Mouse (Mus musculus) heart, adult 8-10 months (tissue): ENCODE data around the gene Topaz1. TPM values are rescaled to one million over a fixed set of nuclear protein-coding genes. Genes with fewer than 3 reads are reported as not detected.
"Not testable (repeated sequence)": the region's sequence is repeated elsewhere in the genome, so short reads cannot be mapped to it uniquely, and the experiment has no call there.

Source experiments
- DNase-seq: peaks from one replicate; pipeline ENCODE4 v3.0.0; 2022; ENCODE audit warnings: low spot score
- total RNA-seq, 4 experiments: library from RNA; stranded (reverse); gene quantifications; 2 replicates each; pipeline ENCODE4 v1.2.4; 2022

The Topaz1 gene
- total RNA-seq, 4 experiments from 2014 or later = not detected

- DNase-seq = peak; percentile 36
Observed at GRCm38 (mm10) chr9:122810212-122810611, 63.1 kb downstream of the Topaz1 start.

- DNase-seq = no peak
Observed at GRCm38 (mm10) chr9:122812386-122812785, 65.2 kb downstream of the Topaz1 start.

GRCm38 (mm10) chr9:122814775-122815174 lies 67.6 kb downstream of the Topaz1 start:
- DNase-seq = no peak

GRCm38 (mm10) chr9:122815239-122815851 lies 68.2 kb downstream of the Topaz1 start:
- no peak for DNase-seq

GRCm38 (mm10) chr9:122823374-122824017 lies 76.3 kb downstream of the Topaz1 start:
- no peak for DNase-seq

GRCm38 (mm10) chr9:122826743-122827142 lies 79.6 kb downstream of the Topaz1 start:
- DNase-seq = no peak

- DNase-seq = no peak
Observed at GRCm38 (mm10) chr9:122829826-122830380, 82.8 kb downstream of the Topaz1 start.

- DNase-seq = no peak
Observed at GRCm38 (mm10) chr9:122836126-122836525, 89.0 kb downstream of the Topaz1 start.

GRCm38 (mm10) chr9:122836790-122837189 lies 89.6 kb downstream of the Topaz1 start:
- no peak for DNase-seq

GRCm38 (mm10) chr9:122837216-122837615 lies 90.1 kb downstream of the Topaz1 start:
- DNase-seq = no peak

- DNase-seq = no peak
Observed at GRCm38 (mm10) chr9:122837680-122838079, 90.5 kb downstream of the Topaz1 start.

- DNase-seq = no peak
Observed at GRCm38 (mm10) chr9:122843760-122844159, 96.6 kb downstream of the Topaz1 start, which contains the start of gene Gm35549. Gm35549 (minus strand) TSS chr9:122844035.

- no peak for DNase-seq
Observed at GRCm38 (mm10) chr9:122845621-122846020, 98.5 kb downstream of the Topaz1 start.

- DNase-seq = peak; percentile 79
Observed at GRCm38 (mm10) chr9:122846156-122846555, 99.0 kb downstream of the Topaz1 start.

- DNase-seq = not testable (repeated sequence)
Observed at GRCm38 (mm10) chr9:122847811-122848311, 100.7 kb downstream of the Topaz1 start.

Other genes with a start within 250 kb of the Topaz1 start
- 10 to 100 TPM; 45.2 to 50.8 (median 46.9) TPM for gene Tcaim, start 58.2 kb downstream of the Topaz1 start, total RNA-seq
- gene Gm35549, start 96.7 kb downstream of the Topaz1 start, total RNA-seq = not detected
- gene Zfp445, start 118.7 kb downstream of the Topaz1 start, total RNA-seq = 10 to 100 TPM; 66.2 to 94.7 (median 75.8) TPM
- 1 to 10 TPM; 4.1 to 7.8 (median 6.6) TPM for gene Zkscan7, start 138.3 kb downstream of the Topaz1 start, total RNA-seq
- 1 to 10 TPM; 1.0 to 2.3 (median 1.5) TPM for gene Zfp105, start 175.7 kb downstream of the Topaz1 start, total RNA-seq
- gene 1110059G10Rik, start 203.7 kb downstream of the Topaz1 start, total RNA-seq = 10 to 100 TPM; 13.0 to 20.4 (median 16.6) TPM
- under 1 TPM in 3 of 4 experiments, not detected in 1; 0.09 to 0.40 (median 0.24) TPM for gene Kif15, start 203.7 kb downstream of the Topaz1 start, total RNA-seq